Mouse (Mus musculus) intestine, embryonic 16.5 days (tissue): ENCODE measurements around the gene Kalrn. TPM values are rescaled to one million over a fixed set of nuclear protein-coding genes. Genes with fewer than 3 reads are reported as not detected.

Source experiments
- ATAC-seq: fragments of 200-750 bp; cut with Nextera tagmentation; 2 replicates; pipeline ENCODE4 v1.8.0; 2017; ENCODE audit warnings: moderate TSS enrichment, moderate library complexity
- H3K27ac ChIP-seq: fragments of 300-500 bp; sonication (generic); 2 replicates; pipeline ENCODE4 v1.5.1; 2014; ENCODE audit warnings: mild to moderate bottlenecking, low read length
- H3K27me3 ChIP-seq: fragments of 300-500 bp; sonication (generic); replicated peaks from 2 replicates; pipeline ENCODE4 v1.6.1; 2014; ENCODE audit warnings: low read length, control low read depth, mixed read lengths; ENCODE audit not compliant: control insufficient read depth, insufficient read depth
- H3K36me3 ChIP-seq: fragments of 300-500 bp; sonication (generic); 2 replicates; pipeline ENCODE4 v1.6.1; 2014; ENCODE audit warnings: low read length, control low read depth; ENCODE audit not compliant: control insufficient read depth, insufficient read depth
- H3K4me1 ChIP-seq: fragments of 300-500 bp; sonication (generic); 2 replicates; pipeline ENCODE4 v1.6.1; 2014; ENCODE audit warnings: low read length, control low read depth, mixed read lengths; ENCODE audit not compliant: control insufficient read depth, insufficient read depth
- H3K4me2 ChIP-seq: fragments of 300-500 bp; sonication (generic); 2 replicates; pipeline ENCODE4 v1.6.1; 2014; ENCODE audit warnings: low read depth, low read length, control low read depth
- H3K4me3 ChIP-seq: fragments of 300-500 bp; sonication (generic); 2 replicates; pipeline ENCODE4 v1.5.1; 2014; ENCODE audit warnings: mild to moderate bottlenecking, low read length
- H3K9ac ChIP-seq: fragments of 300-500 bp; sonication (generic); 2 replicates; pipeline ENCODE4 v1.6.1; 2014; ENCODE audit warnings: low read depth, low read length
- H3K9me3 ChIP-seq: fragments of 300-500 bp; sonication (generic); 2 replicates; pipeline ENCODE4 v1.6.1; 2016; ENCODE audit warnings: low read length, control low read depth; ENCODE audit not compliant: control insufficient read depth
- WGBS: fragments of 180-500 bp; shearing (Covaris S2); extraction: QIAGEN DNeasy Blood & Tissue Kit; methylation state at CpG from one replicate; pipeline ENCODE4 v1.1.7; 2014; 5-methylcytosine and 5-hydroxymethylcytosine counted together
- polyA plus RNA-seq: library from polyadenylated mRNA; unstranded; fragments of >200 nt; fragmentation: Nextera tagmentation; extraction: Ambion mirVana; gene quantifications from 2 replicates; pipeline ENCODE4 v1.2.1, GENCODE M21; 2015

The Kalrn gene
- polyA plus RNA-seq, 1 experiment from 2014 or later, result 11.1 TPM

- no peaks in the 10 kb centered on the region for H3K9me3 ChIP-seq
- peaks cover 17% of the 10 kb centered on the region for H3K4me1 ChIP-seq
- H3K4me3 ChIP-seq, result no peak overlapping the region
- H3K27ac ChIP-seq, result no peak overlapping the region
- ATAC-seq, result no peak
- no peaks in the 10 kb centered on the region for H3K27me3 ChIP-seq
- no peak overlapping the region for H3K4me2 ChIP-seq
- no peaks in the 10 kb centered on the region; the same call in 1 of the 2 replicates for H3K36me3 ChIP-seq
- no peak overlapping the region for H3K9ac ChIP-seq
- WGBS, result 90% methylated on average over 17 of the region's 17 CpGs
Measured at GRCm38 (mm10) chr16:34034267-34034666, 539.1 kb downstream of the Kalrn start.

DNA sequence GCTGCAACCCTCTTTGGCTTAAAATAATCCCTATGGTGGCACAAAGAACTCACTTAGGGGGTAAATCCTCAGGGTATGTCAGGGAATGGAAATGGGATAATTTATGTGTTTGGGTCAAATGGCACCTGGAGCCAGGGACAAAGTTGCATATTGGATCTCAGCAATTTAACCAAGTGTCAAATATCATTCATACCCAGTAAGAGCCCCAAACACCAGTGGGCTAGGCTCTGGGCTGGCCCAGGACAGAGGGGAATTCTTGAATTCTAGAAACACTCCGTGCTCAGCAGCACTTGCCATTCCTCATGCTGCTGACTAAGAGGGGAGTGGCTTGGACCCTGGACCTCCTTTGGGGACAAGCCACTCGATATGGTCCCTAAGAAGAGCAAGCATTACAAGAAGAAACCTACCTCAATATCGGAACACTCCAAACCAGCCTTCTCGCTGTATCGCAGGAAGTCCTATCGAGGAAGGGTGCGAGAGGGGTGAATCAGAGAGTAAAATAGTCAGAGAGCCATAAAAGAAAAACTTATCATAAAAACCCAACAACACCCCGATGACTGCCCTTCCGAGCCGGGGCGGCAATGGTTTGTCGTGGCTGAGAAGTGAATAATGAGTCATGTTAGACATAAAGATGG is 541.2 kb downstream of the Kalrn start:
- H3K4me1 ChIP-seq, result peaks cover 17% of the 10 kb centered on the region
- no peak overlapping the region for H3K4me2 ChIP-seq
- H3K27ac ChIP-seq, result no peak overlapping the region
- no peak overlapping the region for H3K9ac ChIP-seq
- WGBS, result 66% methylated on average over 12 of the region's 12 CpGs
- H3K4me3 ChIP-seq, result no peak overlapping the region
- 0 out of 2 replicates have a peak, but pooled peaks have one; percentile 25 for ATAC-seq
- no peaks in the 10 kb centered on the region for H3K9me3 ChIP-seq
- H3K36me3 ChIP-seq, result no peaks in the 10 kb centered on the region
- no peaks in the 10 kb centered on the region for H3K27me3 ChIP-seq

DNA sequence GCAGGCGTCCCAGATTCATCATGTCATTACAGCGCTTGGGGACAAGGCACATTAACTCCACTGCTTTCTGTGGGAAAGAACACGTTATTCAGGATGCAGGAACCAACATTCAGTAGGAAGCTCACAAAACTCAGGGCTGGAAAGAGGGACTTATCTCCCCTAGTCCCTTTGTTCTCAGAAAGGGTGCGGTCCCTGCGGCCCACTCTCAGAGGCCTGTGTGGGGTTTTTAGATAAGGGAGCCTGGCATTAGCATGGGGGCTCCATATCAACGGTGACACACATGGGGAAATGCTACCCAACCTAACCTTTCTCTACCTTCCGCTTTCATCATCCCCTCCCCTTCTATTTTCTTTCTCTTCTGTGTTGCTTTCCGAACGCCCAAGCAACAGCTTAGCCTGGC is 541.8 kb downstream of the Kalrn start:
- Histone ChIP-seq H3K36me3 (0 out of 2 replicates have a peak, but pooled peaks cover 5% of the 10 kb centered on the region), H3K27ac (no peak overlapping the region), H3K4me3 (no peak overlapping the region), H3K27me3 (no peaks in the 10 kb centered on the region), H3K9me3 (no peaks in the 10 kb centered on the region), H3K4me2 (no peak overlapping the region), H3K9ac (no peak overlapping the region), H3K4me1 (peaks cover 17% of the 10 kb centered on the region)
- peak; percentile 39; the same call in 1 of the 2 replicates for ATAC-seq
- 67% methylated on average over 9 of the region's 9 CpGs for WGBS

DNA sequence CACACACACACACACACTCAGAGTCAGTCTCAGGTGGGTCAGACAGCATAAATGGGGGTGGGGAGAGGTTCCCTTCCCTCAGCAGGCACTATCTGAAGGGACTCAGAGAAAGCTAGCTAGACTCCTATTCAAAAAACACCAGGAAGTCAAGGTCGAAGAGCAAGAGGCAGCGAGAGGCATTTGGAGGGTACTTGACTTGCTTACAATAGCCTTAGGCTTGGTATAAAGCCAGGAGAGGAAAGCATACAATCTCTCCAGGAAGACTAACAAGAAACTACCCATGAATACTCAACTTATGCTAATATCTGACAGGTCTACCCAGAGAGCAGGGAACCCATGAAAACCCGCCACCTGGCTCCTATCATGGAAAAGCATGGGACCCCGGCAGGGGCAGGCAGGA is 543.0 kb downstream of the Kalrn start:
- no peak overlapping the region for H3K9ac ChIP-seq
- no peaks in the 10 kb centered on the region for H3K27me3 ChIP-seq
- H3K9me3 ChIP-seq, result no peaks in the 10 kb centered on the region
- no peak overlapping the region for H3K4me3 ChIP-seq
- 66% methylated on average over 4 of the region's 4 CpGs for WGBS
- no peak overlapping the region for H3K27ac ChIP-seq
- H3K4me1 ChIP-seq, result peaks cover 10% of the 10 kb centered on the region
- no peak overlapping the region for H3K4me2 ChIP-seq
- H3K36me3 ChIP-seq, result 0 out of 2 replicates have a peak, but pooled peaks cover 6% of the 10 kb centered on the region
- ATAC-seq, result no peak

DNA sequence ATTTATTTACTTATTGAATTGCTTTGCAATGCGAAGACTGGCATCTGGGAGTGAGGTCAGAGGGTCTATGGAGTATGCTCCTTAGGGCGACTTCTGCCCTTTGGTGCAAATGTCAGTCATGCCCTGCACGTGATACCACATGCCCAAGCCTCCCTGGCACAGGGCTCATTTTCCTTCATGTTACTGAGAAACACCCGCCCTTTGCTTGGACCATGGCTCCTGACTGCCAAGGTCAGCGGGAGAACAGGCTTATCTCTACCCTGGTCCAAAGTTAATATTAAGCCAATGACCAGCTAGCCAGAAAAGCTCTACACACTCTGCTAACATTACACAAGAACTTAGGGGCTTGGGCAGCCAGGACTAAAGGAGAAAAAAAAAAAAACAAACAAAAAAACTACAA is 543.5 kb downstream of the Kalrn start:
- ATAC-seq, result peak; percentile 70
- no peak overlapping the region for H3K4me3 ChIP-seq
- H3K27ac ChIP-seq, result no peak overlapping the region
- H3K4me2 ChIP-seq, result no peak overlapping the region
- WGBS, result 62% methylated on average over 5 of the region's 5 CpGs
- H3K9ac ChIP-seq, result no peak overlapping the region
- H3K4me1 ChIP-seq, result peaks cover 5% of the 10 kb centered on the region; the same call in 1 of the 2 replicates
- no peaks in the 10 kb centered on the region for H3K9me3 ChIP-seq
- H3K27me3 ChIP-seq, result no peaks in the 10 kb centered on the region
- H3K36me3 ChIP-seq, result 0 out of 2 replicates have a peak, but pooled peaks cover 6% of the 10 kb centered on the region

DNA sequence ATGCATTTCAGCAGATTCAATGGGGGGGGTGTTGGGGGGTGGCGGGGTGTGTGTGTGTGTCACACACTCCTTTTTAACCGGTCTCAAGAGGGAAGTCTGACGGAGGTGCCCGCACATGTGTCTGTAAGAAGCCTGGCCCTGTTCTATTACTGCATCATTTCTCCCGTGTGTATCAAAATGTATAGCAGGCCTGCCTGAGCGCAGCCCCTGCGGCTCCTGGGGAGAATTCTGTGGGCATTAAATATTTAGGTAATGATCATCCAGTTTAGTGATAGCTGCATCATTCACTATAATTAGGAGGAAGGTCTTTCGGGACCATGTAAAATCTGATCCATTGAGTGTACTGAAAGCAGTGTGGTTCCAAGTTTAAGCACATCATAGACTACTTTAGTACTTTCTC is 556.1 kb downstream of the Kalrn start:
- Histone ChIP-seq H3K4me1 (no peaks in the 10 kb centered on the region), H3K4me3 (no peak overlapping the region), H3K27me3 (no peaks in the 10 kb centered on the region), H3K36me3 (0 out of 2 replicates have a peak, but pooled peaks cover 3% of the 10 kb centered on the region), H3K9me3 (peaks cover 3% of the 10 kb centered on the region; the same call in 1 of the 2 replicates), H3K9ac (no peak overlapping the region), H3K4me2 (no peak overlapping the region), H3K27ac (no peak overlapping the region)
- 91% methylated on average over 8 of the region's 8 CpGs for WGBS
- no peak for ATAC-seq

DNA sequence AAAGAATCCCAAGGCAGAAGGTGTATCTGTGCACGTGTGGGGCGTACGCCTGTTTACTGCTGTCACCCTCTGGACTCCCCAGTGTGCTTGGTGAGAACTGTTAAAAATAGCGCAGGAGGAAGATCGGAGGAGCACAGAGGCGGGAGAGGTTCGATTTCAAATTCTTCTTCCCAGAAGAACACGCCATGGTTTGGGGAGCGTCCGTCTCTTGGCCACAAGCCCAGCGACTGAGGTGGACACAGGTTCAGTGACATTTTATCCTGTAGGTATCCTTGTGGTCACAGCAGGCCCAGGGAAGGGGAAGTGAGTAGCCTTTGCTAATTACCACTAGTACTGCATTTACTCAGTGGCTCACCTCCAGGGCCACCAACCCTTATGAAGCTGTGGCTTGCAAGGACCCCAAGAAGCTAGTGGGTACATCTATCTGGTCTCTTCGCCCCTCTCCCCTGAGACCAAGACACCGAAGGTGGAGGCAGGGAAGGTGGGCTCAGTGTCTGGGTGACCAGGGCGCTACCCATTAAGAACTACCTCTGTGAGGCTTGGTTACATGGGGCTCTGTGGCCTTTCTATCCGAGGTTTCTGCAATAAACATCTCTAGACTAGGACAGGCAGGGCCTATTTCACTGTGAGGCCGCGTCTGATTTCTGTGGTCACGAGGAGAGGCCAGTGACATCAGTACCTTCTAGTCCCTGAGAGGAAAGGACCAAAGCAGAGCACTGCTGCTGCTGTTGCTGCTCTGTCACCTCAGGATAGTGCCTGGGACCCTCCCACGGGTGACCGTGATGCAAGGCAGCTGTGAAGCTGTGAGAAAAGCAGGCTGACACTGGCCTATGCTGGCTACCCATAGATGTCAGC is 561.1 kb downstream of the Kalrn start:
- 88% methylated on average over 20 of the region's 20 CpGs for WGBS
- H3K27me3 ChIP-seq, result no peaks in the 10 kb centered on the region
- peaks cover 5% of the 10 kb centered on the region; the same call in 1 of the 2 replicates for H3K36me3 ChIP-seq

GRCm38 (mm10) chr16:34009567-34009966 is 563.8 kb downstream of the Kalrn start:
- ATAC-seq, result no peak
- Histone ChIP-seq H3K9me3 (peaks cover 5% of the 10 kb centered on the region), H3K36me3 (peaks cover 5% of the 10 kb centered on the region; the same call in 1 of the 2 replicates), H3K27ac (no peak overlapping the region), H3K27me3 (no peaks in the 10 kb centered on the region), H3K9ac (no peak overlapping the region), H3K4me2 (no peak overlapping the region), H3K4me3 (no peak overlapping the region), H3K4me1 (peaks cover 2% of the 10 kb centered on the region)
- WGBS, result 95% methylated on average over 2 of the region's 2 CpGs

More for the DNA sequence above, 561.1 kb downstream of the Kalrn start:
- Histone ChIP-seq H3K4me3 (no peak overlapping the region), H3K4me1 (no peaks in the 10 kb centered on the region), H3K27ac (no peak overlapping the region), H3K9ac (no peak overlapping the region), H3K9me3 (peaks cover 5% of the 10 kb centered on the region), H3K4me2 (no peak overlapping the region)
- no peak for ATAC-seq

GRCm38 (mm10) chr16:34005986-34006385 is 567.3 kb downstream of the Kalrn start:
- H3K27ac ChIP-seq, result no peak overlapping the region
- H3K4me2 ChIP-seq, result no peak overlapping the region
- peaks cover 14% of the 10 kb centered on the region for H3K4me1 ChIP-seq
- H3K4me3 ChIP-seq, result no peak overlapping the region
- H3K9me3 ChIP-seq, result peaks cover 3% of the 10 kb centered on the region; the same call in 1 of the 2 replicates
- H3K36me3 ChIP-seq, result peaks cover 5% of the 10 kb centered on the region; the same call in 1 of the 2 replicates
- ATAC-seq, result no peak
- H3K27me3 ChIP-seq, result no peaks in the 10 kb centered on the region
- H3K9ac ChIP-seq, result no peak overlapping the region
- 92% methylated on average over 3 of the region's 3 CpGs for WGBS
